Mouse (Mus musculus) gastrocnemius, adult 2 months (tissue): ENCODE results near the gene Cabp1. TPM values are rescaled to one million over a fixed set of nuclear protein-coding genes. Genes with fewer than 3 reads are reported as not detected.
A peak's percentile ranks its signal among the peaks of the same experiment; 100 is the strongest.

Experiments
- DNase-seq: peaks from one replicate; pipeline ENCODE4 v3.0.0; 2022
- H3K27ac ChIP-seq: fragments of 200-600 bp; 2 replicates; pipeline ENCODE4 v1.8.1; 2022; ENCODE audit warnings: mild to moderate bottlenecking
- H3K4me3 ChIP-seq: fragments of 200-600 bp; 2 replicates; pipeline ENCODE4 v1.8.1; 2022; ENCODE audit warnings: mild to moderate bottlenecking, moderate library complexity
- CTCF ChIP-seq: fragments of 200-600 bp; IDR thresholded peaks from 2 replicates; pipeline ENCODE4 v1.8.1; 2022; ENCODE audit warnings: antibody characterized with exemption, mild to moderate bottlenecking, moderate library complexity
- intact Hi-C: fragments of 180-260 bp; cut with DNase I; formaldehyde crosslinking; loops from one replicate; pipeline ENCODE4 v1.15.1; 2025
- total RNA-seq, 2 experiments: library from RNA; stranded (reverse); gene quantifications; 2 replicates each; pipeline ENCODE4 v1.2.3; 2021

Cabp1 gene
- total RNA-seq, 2 experiments from 2014 or later: 0.79 to 1.5 TPM

- H3K27ac ChIP-seq: peak overlapping the region; percentile 79
- no peak for TF ChIP-seq CTCF
- peak overlapping the region; percentile 68 for H3K4me3 ChIP-seq
- peak; percentile 63 for DNase-seq
- intact Hi-C loops: no loop called here
Measured at GRCm38 (mm10) chr5:115204562-115205311, 10.6 kb upstream of the Cabp1 start.

- Histone ChIP-seq H3K4me3 (peak overlapping the region; percentile 68), H3K27ac (peak overlapping the region; percentile 79)
- TF ChIP-seq CTCF: no peak
- intact Hi-C loops: no loop called here
- DNase-seq: peak; percentile 58
Measured at GRCm38 (mm10) chr5:115203735-115204561, 9.8 kb upstream of the Cabp1 start.

GRCm38 (mm10) chr5:115194626-115195221, 543 bp upstream of the Cabp1 start:
- H3K27ac ChIP-seq: no peak overlapping the region
- H3K4me3 ChIP-seq: peak overlapping the region; percentile 75
- intact Hi-C loops: no loop called here
- no peak for TF ChIP-seq CTCF
- DNase-seq: no peak

GRCm38 (mm10) chr5:115193226-115193625, 955 bp downstream of the Cabp1 start:
- Histone ChIP-seq H3K27ac (no peak overlapping the region), H3K4me3 (peak overlapping the region; percentile 75)
- no peak for TF ChIP-seq CTCF
- intact Hi-C loops: no loop called here
- peak; percentile 87 for DNase-seq

DNA sequence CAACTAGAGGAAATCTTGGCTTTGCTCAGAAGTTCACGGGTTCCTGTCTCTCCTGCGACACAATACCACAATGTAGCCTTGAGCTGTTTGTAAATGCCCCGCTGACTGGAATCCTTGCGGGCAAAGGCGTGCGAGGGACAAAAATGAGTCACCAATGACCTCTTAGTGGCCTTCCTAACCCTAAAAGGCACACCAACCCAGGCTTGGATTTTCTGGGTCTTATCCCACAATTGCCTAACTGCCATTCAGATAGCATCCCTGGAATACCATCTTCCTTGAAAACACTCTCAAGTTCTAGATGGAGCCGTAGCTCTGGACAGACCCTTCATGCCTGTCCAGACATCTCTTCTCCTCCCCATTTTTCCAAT, 1.4 kb downstream of the Cabp1 start:
- intact Hi-C loops: no loop called here
- H3K4me3 ChIP-seq: peak overlapping the region; percentile 75
- H3K27ac ChIP-seq: no peak overlapping the region
- TF ChIP-seq CTCF: no peak
- no peak for DNase-seq

DNA sequence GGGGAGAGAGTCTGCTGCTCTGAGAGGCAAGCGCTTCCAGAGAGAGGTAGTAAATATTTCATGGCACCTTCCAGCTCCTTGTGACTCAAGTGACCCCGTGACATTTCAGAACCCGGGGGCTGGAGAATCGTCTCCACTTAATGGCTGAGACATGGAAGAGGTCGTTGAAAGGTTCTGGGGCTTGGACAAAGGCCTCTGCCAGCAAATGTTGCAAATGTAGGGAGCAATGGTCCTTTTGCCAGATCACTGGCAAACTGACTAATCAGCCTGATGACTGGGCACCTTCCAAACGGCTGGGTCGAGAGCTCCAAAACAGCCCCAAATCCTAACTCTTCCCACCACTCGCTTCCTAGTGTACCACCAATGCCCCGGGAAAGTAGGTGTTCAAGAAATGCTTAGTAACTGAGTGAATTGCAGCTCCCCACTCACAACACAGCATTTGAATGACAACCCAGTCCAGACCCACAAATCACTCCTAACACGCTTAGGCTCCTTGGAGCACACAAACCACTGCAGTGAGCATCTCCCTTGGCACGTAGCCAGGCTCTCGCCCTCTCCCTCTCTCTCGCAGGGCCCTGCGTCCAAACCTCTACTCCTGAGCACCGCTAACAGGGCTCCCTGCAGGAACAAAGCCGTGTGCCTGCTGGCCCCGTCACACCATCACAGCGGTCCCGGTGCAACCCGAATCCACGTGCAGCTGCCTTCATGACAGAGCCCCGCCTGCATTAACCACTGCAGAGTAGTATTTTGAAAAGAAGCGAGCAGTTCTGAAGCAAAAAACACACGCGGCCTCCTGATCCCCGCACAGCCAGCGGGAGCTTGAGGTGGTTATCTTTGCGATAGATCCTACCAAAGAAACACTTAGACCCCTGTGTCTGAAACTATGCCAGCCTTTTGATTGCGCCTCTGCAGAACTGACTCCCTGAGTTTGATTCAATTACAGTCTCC, 2.0 kb downstream of the Cabp1 start:
- no peak for DNase-seq
- TF ChIP-seq CTCF: no peak
- intact Hi-C loops: no loop called here
- H3K27ac ChIP-seq: no peak overlapping the region
- H3K4me3 ChIP-seq: no peak overlapping the region

- no peak for DNase-seq
- intact Hi-C loops: no loop called here
- no peak for TF ChIP-seq CTCF
- Histone ChIP-seq H3K27ac (no peak overlapping the region), H3K4me3 (no peak overlapping the region)
Measured at GRCm38 (mm10) chr5:115190081-115190480, 4.1 kb downstream of the Cabp1 start.

DNA sequence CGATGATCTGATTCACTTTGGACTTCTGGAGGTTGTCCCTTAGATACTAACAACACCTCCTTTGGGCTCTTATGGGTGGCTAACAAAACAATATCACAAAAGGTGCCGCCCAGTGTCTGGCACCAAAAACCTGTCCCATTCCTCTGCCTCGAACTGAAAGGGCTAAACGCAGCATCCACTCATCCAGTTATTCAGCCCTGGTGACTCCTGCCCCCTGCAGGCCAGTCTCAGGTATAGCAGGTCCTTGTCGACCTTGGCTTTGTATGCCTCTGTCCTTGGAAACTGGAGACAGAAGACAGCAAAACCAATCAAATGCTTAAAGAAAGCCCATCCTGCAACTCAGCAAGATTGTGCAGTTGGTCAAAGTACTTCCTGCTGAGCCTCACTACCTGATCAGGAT, 5.4 kb downstream of the Cabp1 start:
- DNase-seq: peak; percentile 45
- TF ChIP-seq CTCF: peak; percentile 83
- Histone ChIP-seq H3K27ac (no peak overlapping the region), H3K4me3 (no peak overlapping the region)
- intact Hi-C loops: loop anchor here (5.0 kb wide), 2 partner anchors 158 to 212 kb away; partner anchors contain the start of gene Cox6a1

GRCm38 (mm10) chr5:115187188-115188131, 6.7 kb downstream of the Cabp1 start:
- peak overlapping the region; percentile 77 for H3K27ac ChIP-seq
- H3K4me3 ChIP-seq: peak overlapping the region; percentile 65
- peak; percentile 97 for DNase-seq
- intact Hi-C loops: loop anchor here (1.0 to 5.0 kb wide), 3 partner anchors 49 to 210 kb away; partner anchors contain the start of gene Cox6a1
- peak; percentile 99 for TF ChIP-seq CTCF

GRCm38 (mm10) chr5:115186371-115187073, 7.7 kb downstream of the Cabp1 start:
- Histone ChIP-seq H3K4me3 (peak overlapping the region; percentile 65), H3K27ac (peak overlapping the region; percentile 77)
- DNase-seq: no peak
- no peak for TF ChIP-seq CTCF
- intact Hi-C loops: loop anchor here (1.0 to 5.0 kb wide), 3 partner anchors 50 to 209 kb away; partner anchors contain the start of gene Cox6a1
